Mouse (Mus musculus) kidney, postnatal 4 days (tissue): Measurements from ENCODE around the gene Parp11.

Experiments used
- DNase-seq, 2 experiments: peaks; one replicate each; pipeline ENCODE4 v3.0.0; 2021; ENCODE audit warnings: mixed read lengths in 2 of 2

Parp11 gene

DNA sequence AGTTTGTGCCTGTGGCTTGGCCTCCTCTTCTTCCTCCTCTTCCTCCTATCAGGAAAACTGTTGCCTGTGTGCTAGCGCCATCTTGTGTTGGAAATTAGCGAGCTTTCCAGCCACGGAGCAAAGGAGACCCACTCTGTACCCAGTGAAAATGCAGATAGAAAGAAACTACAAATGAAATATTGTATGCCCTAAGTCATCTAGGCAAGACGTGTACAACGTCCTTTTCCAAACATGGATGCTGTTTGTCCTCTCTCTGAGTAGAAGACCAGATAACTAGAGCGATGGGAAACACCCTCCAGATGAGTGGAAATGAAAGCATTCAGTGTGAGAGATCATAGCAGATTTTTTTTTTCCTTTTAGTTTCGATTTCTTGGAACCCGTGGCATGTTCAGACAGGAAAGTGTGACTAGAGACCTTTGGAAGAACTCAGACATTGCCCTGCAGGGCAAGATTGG, at the start of gene Parp11:
TSS of gene Parp11 (plus strand) at position 405 of the 455 bp plus-strand sequence.
- DNase-seq: peak; percentile 74 to 78

DNA sequence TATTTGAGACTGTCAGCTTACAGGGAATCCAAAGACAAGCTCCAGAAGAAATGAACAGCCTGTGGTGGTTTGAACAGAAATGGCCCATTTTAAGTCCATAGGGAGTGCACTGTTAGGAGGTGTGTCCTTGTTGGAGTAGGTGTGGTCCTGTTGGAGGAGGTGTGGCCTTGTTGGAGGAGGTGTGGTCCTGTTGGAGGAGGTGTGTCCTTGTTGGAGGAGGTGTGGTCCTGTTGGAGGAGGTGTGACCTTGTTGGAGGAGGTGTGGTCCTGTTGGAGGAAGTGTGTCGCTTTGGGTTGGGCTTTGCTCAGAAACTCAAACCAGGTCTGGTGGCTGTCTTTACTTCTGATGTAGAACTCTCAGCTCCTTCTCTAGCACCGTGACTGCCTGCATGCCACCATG, 48.6 kb upstream of the Parp11 start:
- no peak for DNase-seq

DNA sequence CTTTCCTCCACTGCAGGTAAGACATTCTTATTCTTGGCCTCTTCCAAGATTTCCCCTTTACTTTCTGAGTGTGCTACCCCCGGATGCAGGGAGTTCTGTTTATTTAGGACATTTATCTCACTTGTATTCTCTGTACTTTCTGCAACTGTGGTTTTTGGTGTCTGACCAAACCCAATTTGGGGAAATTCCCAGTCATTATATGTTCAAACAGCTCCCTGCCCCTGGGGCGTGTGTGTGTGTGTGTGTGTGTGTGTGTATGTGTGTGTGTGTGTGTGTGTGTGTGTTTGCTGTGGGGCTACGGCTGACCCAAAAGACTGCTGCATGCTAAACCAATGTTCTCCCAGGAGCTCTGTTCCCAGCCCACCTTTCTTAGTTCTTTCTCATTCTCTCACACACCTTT, 45.2 kb upstream of the Parp11 start:
- no peak for DNase-seq

DNA sequence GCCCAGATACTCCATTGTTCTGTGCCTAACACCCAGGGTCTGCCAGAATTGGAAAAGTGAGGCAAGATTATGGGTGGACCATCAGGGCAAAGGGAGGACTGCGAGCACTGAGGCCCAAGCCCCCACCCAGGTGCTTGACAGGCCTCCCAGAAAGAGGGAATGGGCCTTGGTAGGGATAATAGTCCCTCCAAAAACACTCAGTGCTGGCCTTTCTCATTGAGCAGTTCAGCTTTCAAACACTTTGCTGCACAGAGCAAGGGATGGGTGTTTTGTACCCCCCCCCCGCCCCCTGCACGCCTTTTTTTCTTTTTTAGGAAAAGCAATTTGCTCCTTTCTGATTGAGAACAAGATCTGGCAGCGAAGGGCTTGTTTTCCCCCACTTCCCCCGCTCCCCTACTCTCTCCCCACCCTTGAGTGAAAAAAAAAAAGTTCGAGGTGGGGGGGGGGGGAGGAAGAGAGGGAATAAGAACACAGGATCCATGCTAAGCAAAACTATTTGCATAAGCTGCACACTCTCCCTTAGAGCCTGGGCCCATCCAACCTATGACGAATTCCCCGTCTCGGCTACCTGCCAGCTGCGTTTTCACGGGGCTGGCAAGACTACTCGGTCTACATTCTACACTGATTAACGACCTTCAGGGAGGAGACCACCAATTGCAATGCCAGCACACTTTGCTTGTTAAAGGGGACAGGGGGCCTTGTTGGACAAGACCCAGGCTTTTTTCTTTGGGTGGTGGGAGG, 42.4 kb upstream of the Parp11 start:
- peak; percentile 66 to 72 for DNase-seq

DNA sequence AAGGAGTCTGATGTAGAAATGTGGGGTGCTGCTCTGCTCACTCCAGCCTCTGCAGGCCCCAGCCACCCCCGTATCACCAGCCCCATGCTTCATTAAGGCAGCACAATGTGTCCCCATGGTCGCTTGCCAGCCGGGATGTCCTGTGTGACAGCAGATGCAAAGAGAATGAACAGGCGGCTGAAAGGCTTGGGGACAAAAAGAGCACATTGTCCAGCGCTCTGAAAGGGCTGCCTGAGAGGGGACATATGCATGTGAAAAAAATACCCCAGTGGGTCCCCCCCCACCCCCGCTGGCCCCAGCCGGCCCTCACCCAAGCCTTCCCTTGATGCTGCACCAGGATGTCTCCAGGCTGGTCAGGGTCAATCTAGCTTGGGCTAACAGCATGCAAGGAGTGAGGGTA, 41.0 kb upstream of the Parp11 start:
- DNase-seq: no peak

DNA sequence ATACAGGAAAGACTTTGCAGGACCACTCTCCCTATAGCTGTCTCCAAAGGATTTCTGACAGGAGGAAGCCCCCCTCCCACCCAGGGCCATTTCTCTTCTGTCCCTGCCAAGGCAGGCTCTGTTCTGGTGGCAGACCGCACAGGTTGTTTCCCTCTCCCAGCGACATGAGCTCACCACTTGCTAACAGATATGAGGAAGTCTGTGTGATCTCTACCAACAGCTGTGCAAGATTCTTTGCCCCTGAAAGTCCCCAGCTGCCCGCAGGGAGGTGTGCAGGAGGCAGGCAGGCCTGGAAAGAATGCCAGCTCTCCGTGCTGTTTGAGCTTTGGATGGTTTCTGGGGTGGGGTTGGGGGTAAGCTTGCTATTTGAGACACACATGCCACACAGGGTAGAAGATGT, 38.9 kb upstream of the Parp11 start:
- DNase-seq: no peak

DNA sequence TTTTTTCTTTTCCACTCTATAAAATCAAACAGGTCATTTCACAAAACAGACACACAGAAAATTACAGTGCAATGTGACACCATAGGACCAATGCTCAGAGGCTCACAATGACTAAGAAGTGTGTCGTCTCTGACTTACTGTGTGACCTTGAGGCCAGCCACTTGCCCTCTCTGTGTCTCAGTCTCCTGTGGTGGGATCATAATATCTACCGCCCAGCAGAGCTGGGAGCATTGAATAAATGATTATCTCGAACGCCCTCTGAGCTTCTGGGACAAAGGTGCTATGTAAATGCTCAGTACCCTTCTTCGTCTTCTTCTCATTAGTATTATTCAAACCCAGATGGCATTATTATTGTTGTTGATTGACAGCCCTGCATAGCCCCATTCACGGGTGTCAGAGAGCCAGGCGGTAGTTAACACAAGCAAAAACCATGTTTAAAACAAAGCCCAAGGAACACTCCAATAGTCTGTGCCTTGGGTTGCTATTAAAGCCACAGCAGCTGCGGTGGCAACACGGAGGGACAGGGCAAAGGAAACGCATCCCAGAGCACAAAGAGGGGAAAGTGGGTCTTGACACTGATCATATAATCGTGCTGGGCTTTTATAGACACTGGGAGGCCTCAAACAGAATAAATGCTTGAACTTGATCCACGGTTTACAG, 29.0 kb upstream of the Parp11 start:
- DNase-seq: no peak

DNA sequence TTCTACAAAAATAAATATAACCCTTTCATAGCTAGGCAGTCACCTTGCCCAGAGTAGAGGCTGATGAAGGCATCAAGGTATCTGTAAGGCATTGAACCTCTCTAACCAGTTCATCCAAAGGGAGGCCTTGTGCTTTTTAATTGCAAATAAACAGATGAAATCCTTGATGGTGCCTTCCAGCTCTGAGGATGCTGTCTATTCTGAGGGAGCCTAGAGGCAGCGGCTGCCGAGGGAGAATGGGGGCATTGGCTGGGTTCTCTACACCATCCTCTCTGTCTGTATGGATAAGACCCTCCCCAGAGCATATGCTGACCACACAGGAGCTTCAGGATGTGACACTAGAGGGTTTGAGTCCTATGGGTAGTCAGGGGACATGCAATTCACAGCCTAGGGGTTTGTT, 28.3 kb upstream of the Parp11 start:
- DNase-seq: no peak

DNA sequence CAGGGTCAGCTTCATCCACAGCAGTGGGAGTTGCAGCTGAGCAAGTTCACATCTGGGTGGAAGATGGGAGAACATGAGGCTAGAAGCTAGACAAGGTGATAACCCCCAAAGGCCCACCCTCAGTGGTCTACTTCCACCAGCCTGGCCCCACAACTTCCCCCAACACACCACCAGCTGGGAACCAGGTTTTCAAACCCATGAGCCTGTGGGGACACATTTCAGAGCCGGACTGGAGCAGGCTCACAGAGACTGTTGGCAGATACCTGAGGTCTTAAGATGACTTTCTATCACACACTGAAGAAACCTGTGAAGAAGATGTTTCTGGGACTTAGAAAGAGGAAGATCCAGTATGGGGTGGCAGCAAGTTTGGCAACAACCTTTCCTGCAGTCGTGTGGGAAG, 26.5 kb upstream of the Parp11 start:
- DNase-seq: no peak

DNA sequence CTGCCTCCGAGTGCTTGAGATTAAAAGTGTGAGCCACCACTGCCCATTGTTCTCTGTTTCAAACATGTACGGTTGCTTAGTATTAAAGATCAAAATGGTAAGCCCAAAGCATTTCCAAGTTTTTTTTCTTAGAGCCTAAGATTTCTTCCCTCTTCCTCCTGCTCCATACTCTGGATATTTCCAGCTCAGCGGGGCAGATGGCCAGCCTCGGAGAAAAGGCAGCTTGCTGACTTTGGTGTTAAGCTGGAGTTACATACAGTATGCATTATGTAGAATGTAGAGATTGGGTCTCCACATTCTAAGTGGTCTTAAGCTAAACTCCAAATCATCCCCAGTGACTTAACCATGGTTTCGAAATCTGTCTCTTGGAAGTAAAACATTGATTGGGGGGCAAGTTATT, 21.5 kb upstream of the Parp11 start:
- no peak for DNase-seq

DNA sequence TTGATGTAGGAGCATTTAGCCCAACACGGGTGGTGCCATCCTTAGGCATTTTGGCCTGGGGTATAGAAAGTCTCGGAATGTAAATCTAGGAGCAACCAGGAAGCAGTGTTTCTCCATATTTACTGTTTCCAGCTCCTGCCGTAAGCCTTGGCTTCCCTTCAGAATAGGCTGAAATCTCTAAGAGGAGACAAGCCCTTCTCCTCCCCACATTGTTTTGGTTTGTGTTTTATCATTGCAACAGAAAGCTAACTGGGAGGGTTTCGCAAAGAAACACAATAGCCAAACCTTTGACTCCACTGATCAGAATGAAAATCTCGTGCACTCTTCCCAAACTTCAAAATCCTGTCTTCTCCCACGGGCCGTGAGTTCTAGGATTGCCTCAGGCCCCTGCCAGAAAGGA, 15.9 kb upstream of the Parp11 start:
- DNase-seq: no peak

DNA sequence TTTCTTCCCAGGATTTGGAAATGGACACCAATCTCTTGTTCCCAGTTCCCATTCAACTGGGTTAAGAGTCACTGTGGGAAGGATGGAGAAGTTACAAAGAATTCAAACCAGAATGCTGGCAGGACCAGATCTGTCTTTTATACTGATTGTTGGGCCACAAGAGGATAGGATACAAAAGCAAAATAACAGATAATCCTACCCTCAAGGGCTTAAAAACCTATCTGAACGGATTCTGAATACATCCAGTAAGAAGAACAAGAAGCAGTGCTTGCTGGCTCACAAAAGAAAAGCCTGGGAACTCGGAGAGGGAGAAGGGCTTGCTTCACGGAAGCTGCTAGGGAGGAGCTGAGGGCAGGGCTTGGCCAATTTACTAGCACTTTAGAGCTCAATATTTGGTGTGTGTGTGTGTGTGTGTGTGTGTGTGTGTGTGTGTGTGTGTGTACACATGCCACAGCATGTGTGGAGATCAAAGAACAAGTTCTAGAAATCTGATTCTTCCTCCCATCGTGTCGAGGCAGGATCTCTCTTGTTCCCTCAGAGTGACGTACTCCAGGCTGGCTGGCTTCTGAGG, 15.4 kb upstream of the Parp11 start:
- DNase-seq: no peak

DNA sequence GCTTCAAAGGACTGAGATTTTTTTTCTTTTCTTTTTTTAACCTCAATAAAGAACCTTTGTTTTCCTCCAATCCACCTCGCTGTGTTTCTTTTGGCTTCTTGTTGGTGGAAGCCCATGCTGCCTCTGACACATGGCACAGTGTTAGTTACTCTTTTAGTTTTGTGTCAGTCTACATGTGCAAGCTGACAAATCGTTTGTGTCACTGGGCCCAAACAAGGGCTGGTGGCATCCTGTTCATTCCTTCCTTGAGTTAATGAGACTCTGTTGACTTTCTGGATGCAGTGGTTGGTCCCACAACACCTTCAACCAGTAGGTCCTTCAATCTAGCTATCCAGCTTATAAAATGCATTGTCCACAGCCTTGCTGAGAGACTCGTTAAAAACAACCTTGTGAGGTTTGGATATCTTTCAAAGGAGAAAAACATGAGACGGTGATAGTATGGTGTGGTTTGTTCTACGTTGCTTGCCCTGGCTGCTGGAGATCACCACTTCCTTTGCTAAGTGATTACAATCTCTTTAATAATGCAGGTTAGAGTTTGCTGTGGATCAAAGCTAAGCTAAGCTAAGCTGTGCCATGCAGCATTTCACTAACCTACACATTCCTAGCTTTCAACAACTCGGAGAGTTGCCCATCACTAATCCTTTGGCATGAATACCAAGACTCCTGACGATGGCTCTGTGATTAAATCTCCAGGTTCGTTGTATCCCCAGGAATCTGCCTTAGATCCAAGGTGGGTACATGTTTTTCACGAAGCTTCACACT, 12.6 kb upstream of the Parp11 start:
- no peak for DNase-seq

DNA sequence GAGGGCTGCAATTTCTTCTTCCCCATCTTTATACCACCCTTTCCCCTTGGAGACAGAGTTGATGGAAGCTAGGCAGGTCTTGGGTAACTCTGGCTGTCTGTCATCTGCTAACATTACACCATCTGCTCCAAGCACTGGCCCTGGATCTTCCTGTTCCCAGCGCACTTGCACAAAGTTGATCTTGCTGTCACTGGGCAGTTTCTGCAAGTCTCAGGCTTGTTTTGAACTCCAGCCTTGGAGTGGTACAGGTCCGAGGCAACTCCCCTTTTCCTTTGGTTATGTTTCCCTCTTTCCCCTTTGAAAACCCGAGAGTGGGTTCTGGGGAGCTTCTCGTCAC, 12.0 kb upstream of the Parp11 start:
- DNase-seq: no peak

DNA sequence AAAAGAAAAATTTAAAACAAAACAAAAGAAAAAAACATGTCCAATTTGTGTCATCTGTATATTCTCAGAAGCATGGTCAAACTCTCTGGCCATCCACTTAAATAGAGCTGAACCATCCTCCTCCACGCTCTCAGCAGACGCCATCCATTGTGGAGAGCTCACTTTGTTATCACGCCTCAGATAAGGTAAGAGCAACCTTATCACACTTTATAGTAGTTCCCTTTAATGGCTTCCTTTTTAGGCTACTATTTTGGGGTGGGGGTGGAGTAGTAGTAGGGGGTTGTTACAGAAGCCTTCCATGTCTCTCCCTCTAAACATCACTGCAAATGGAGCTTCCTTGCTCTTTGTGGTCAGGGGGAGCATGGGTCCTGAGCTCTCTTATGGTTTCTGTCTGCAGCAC, 7.6 kb upstream of the Parp11 start:
- DNase-seq: no peak

DNA sequence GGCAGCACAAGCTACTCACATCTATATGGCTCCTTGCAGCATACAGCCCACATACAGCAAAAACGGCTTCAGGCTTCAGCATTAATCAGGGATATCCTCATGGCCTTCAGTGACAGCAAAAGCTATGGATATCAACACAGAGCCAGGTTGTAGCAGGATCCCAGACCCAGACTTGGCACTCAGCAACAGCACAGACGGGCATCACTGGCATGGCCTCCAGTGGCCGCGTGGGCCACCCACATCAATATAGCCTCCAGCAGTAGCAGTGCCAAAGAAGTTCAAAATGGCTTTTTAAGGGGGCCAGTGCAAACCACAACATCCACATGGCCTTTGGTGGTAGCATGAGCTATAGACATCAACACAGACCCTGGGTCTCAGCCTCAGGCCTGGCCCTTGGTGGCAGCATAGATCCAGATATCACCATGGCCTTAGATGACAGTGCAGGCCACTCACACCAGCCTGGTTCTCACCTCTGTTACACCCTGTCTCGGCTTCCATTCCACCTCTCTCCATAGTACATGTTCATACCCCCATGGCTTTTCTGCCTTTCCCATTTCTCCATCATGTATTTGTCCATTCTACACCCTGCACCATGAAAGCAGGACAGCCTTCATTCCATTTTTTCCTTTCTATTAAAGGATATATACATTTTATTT, 7.0 kb upstream of the Parp11 start:
- DNase-seq: no peak

DNA sequence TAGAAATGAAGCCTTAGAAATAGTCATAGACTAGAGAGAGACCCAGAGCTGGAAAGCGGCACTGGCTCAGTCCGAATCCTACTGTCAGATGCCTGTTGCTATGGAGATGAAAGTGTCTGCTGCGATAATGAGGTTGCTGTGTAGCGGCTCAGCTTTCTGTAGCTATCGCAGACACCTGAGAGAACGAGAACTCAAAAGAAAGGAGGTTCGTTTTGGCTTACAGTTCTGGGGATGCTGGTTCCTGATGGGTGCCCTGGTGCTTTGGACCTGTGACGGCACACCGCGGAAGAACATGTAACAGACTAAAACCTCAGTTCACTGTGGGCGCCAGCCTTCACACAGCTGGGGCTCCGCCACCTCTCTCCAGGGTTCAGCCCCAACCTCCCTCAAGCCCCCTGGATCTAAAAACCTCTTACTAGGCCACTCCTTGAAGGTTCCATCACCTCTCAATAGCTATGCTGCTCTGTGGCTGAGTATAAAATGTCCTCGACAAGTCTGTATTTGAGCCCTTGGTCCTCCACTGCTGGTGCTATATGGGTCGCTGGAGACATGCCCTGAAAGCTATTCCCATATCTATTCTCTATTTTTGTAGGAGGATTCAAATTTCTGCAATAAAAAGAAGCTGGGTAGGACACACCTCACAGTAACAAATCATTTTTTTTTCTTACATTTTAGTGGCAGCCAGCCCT, 6.1 kb upstream of the Parp11 start:
- no peak for DNase-seq

DNA sequence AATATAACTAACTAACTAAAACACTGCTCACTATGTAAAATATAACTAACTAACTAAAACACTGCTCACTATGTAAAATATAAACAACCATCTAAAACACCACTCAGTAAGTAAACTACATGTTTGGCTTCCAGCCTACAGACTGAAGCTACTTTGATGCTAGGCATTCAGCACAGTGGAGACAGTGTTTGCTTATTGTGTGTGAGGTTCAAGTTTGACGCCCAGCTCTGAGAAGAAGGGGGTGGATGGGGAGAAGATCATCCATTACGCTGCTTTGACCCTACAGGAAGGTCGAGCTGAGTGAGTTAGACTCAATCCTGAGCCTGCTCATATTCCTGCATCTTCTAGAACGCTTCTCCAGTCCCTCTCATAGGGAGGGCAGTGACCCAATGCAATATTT, 4.1 kb upstream of the Parp11 start:
- no peak for DNase-seq

DNA sequence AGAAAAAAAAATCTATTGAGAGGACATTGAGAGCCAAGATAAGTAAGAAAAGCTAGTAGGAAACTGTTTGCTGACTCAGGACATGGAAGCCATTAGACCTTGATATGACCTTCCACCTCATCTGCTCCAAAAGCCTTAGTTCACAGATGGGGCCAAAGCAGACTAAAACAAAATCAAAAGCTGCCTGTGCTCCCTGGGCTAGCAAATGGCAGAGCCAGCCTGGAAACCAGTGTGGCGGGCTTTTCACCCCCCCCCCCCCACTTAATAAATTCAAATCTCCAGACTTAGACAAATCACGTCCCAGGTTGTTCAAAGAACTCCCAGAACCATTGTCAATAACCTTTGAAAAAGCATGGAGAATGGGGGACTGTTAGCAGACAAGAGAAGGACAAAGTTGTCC, 2.7 kb upstream of the Parp11 start:
- DNase-seq: no peak

DNA sequence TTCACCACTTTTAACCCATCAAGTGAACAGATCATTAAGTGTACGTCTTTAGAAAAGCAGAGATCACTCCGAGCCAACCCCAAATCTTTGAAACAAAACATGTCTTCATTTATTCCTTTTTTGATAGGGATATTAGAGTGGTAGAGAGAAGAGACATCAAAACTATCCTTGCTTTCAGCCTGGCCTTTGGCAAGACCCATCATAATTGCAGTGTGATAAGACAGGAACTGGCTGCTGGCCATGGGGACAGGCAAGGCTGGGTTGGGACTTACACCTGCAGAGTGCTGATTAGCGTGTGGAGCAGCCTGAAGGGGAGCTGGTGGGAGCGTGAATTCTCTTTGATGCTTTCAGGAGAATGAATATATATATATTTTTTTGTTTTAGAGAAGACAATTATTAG, 2.2 kb upstream of the Parp11 start:
- no peak for DNase-seq

DNA sequence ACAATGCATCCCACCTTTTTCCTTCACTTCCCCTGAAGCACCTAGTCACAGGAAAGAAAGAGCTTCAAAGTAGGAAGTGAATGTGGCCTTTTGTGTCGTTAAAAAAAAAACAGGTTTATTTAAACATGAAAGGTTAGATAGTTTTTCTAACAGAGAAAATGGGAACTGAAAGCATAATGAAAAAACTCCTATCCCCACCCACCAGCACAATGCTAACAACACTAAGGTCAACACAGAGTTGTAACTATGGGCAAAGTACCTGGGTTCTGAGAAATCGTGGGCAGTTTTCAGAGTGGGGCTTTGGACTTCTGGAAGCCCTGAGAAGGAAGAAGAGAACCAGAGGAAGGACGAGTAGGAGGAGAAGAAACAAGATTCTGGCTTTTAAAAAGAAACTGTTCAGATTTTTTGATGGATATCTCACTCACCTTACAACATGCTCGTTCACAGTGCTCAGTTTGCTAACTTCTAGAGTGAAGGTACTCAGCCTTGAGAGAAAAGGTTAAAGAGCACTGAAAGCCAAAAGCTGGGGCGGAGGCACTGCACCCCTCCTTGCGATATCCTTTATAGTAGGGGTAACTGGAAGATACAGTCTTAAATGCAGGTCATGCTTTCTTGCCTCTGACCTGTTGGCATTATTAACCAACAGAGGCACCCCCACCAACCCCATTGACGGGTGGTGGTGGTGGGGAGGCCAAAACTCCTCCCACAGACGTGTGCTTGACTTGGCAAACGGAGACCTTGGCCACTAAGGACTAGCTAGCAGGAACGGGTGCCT, 1.2 kb downstream of the Parp11 start:
- DNase-seq: no peak

DNA sequence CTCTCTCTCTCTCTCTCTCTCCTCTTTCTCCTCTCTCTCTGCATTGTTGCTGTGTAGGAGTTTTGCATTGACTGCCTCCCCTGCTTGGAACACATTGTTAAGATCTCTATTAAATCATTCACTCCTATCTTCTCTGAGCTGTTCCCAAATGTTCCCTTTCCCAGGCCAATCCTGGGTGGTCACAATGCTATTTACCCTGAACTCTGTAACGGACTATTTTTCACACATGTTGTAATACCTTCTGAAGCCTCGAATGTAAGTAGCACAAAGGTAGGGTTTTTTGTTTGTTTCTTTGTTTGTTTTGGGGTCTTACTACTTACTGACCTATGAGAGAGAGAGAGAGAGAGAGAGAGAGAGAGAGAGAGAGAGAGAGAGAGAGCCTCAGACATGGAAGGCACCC, 2.2 kb downstream of the Parp11 start:
- DNase-seq: no peak
